Mouse (Mus musculus) natural killer cell, adult 2 months (primary cell): ENCODE results near the gene Setd2.

ENCODE experiments used
- DNase-seq, 2 experiments: peaks; one replicate each; pipeline ENCODE4 v3.0.0; 2022; ENCODE audit warnings: low spot score in 2 of 2

Gene Setd2

GRCm38 (mm10) chr9:110623416-110624195, 91.2 kb downstream of the Setd2 start:
- no peak for DNase-seq

GRCm38 (mm10) chr9:110624361-110625166, 92.2 kb downstream of the Setd2 start, which contains the start of gene Nradd:
Nradd (minus strand) TSS chr9:110624452.
- peak in 1 of 2 experiments; percentile 29 for DNase-seq

- no peak for DNase-seq
Measured at GRCm38 (mm10) chr9:110625350-110625908, 93.0 kb downstream of the Setd2 start.

DNA sequence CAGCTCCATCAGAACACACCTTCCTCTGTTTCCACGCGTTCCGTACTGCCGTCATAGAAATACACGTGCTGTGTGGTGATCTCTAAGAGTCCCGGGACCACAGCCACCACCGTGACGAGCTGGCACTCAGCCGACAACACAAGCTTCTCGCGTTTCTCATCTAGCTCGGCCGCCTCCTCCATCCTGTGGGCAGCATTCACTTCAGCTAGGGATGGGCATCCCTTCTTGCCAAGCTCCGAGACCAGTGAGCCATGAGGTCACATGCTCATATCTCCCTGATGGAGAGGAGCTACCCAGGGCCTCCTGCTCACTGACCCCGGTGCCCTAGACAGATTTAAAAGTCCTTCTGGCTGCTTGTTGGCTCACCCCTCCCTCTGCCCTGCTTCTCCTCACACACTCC, 97.8 kb downstream of the Setd2 start:
- no peak for DNase-seq

DNA sequence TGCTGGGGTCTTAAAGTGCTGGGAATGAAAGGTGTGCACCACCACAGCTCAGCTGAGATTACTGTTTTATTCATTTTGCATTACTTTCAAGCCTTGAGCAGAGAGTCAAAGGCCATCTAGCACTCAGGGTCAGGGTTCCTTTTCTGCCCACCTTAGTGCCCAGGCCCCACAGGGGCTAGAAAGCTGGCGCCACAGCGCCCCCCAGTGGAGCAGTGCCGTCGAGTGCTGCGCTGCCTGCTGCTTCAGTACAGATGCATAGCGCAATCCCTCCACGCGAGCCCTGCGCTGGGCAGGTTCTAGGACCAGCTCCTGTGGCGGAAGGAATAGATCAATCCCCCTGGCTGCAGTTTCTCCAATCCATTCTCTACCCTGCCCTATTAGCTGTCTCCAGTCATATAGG, 98.8 kb downstream of the Setd2 start:
- peak; percentile 27 to 46 for DNase-seq

GRCm38 (mm10) chr9:110631651-110632275, 99.4 kb downstream of the Setd2 start:
- DNase-seq = no peak

DNA sequence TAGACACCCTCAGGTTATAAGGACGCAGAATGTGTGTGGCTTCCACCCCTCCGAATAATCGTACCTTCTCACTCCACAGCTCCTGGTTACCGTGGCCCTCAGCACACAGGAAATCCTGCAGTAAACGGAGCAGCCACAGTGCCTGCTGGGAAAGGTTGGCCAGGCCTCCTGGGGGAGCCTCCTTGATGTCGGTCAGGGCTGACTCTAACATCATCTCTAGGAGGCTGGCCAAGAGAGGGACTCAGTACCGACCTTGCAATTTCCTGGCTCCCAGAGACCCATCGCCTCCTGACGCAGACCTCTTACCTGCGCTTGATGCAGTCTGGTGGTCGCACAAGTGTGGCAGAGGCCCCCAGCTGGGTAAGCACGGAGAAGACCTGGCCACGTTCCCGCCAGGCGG, 100.3 kb downstream of the Setd2 start:
- DNase-seq = no peak

DNA sequence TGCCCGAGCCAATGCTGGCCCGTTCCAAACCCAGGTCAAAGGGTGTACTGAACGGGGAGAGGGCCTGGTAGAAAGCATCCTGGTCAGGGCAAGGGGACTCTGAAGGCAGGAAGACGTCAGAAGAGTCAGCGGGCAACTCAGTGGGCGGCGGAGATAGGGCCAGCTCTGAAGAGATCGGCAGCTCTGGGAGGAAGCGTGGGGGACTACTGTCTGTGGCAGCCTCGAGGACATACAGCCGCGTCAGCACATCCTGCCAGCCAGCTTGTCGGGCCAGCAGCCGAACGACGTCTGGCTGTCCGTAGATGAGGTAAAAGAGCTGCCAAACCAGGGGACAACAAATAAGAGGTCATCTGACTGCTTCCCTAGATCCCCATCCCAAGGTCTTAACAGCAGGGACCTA, 101.5 kb downstream of the Setd2 start:
- no peak for DNase-seq

DNA sequence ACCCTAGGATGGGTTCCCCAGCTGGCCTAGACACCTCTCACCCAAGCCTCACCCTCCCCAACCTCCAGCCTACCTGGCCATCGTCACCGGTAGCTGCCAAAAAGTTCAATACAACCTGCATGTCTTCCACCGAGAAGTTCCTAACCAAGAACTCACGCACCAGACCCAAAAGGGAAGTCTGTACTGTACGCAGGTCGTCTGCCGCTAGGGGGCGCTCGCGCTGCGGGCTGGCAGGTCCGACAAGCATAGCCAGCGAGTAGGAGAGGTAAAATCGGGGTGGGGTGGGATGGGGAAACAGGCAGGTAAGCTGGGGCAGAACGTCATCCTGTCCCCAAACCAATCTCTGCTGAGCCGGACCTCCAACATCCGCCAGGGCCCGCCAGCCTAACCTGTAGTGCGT, 102.8 kb downstream of the Setd2 start:
- peak; percentile 80 to 87 for DNase-seq

DNA sequence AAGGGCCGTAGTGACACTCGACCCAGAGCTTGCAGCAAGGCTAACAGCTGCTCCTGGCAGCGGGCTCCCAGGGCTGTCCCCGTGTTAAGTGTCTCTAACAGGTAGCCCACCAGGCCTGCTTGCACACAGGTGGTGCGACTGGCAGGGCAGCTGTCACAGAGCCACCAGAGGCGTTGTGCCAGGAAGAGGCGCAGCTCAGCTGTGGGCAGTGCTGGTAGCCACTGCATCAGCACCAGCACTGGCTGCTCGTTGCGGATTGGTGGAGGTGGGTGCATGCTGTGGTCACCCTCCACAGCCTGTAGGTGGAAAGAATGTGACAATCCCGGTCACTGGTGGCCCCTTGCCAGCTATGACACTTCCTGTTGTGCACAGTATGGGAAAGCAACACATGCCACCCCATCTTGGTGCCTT, 106.2 kb downstream of the Setd2 start:
- peak; percentile 36 to 59 for DNase-seq

- peak; percentile 32 to 53 for DNase-seq
Measured at GRCm38 (mm10) chr9:110641006-110641405, 108.6 kb downstream of the Setd2 start.

GRCm38 (mm10) chr9:110642812-110643524, 110.6 kb downstream of the Setd2 start:
- DNase-seq = no peak

DNA sequence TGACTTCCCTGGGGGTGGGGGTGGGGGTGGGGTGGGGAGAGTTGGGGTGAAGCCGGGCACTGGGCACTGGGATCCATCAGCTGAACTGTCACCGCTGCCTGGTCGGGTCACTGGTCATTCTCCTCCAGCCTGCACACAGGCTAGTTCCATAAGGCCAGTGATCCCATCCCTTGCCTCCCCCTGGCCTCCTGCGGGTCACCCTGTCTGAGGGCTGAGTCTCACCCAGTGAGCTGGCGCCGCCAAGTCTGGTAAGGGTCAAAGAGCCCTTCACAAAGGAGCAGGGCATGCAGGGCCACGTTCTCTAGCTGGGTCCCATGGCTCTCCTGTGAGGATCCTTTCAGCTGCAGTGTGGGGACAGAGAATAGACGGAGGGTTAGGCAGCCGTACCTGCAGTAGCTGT, 111.4 kb downstream of the Setd2 start:
- no peak for DNase-seq

GRCm38 (mm10) chr9:110644295-110644694, 111.9 kb downstream of the Setd2 start:
- DNase-seq = no peak

DNA sequence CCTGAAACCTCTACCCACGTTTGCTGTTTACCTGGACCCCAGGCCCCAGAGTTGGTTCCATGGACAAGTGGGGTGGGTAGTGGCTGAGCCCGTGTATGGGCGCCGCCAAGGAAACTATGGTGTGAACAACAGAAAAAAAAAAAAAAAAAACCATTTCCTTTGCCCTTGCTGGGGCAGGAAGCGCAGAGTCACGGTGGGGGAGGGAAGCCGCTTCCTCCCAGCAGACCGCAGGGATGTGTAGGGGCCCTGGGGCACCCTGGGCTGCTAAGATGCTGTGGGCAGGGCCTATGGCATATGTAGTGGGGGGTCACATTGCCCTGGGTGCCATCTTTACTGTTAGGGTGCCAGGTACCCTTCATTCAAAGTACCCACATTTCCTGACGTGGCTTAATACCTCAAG, 112.8 kb downstream of the Setd2 start:
- peak; percentile 75 to 80 for DNase-seq

- no peak for DNase-seq
Measured at GRCm38 (mm10) chr9:110649775-110650174, 117.4 kb downstream of the Setd2 start.

DNA sequence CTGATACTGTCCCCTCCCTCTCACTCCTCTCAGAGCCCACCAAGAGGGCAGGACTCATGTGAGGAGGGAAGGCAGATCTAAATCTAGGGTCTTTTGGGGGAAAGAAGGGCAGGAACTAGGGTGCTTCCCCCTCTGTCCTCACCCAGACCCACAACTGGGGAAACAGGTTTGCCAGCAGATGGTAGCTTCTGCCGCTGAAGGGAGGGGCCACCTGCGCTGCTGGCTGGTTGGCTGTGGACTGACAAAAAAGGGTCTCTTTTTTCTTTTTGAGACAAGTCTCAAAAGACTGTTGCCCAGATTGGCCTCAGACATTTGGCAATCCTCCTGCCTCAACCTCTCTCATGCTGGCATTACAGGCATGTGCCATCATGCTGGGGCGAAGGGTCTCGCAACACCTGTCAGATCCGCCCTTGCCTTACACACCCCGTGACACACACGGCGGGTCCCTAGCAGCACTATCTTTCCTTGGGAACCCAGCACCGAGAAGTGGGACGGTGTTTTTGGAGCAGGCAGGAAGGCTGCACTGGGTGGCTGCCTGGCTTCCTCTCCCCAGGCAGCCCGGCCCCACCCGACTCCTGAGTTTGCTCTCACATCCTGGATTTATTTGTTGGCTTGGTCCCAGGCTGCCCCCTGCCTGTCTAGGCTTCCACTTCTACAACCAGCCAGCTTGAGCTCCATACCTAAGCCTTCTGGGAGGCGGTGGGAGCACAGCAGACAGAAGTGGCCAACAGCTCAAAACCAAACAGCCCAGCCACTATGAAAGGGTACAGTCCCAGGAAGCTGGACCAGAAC, 119.7 kb downstream of the Setd2 start:
- peak; percentile 19 to 32 for DNase-seq

DNA sequence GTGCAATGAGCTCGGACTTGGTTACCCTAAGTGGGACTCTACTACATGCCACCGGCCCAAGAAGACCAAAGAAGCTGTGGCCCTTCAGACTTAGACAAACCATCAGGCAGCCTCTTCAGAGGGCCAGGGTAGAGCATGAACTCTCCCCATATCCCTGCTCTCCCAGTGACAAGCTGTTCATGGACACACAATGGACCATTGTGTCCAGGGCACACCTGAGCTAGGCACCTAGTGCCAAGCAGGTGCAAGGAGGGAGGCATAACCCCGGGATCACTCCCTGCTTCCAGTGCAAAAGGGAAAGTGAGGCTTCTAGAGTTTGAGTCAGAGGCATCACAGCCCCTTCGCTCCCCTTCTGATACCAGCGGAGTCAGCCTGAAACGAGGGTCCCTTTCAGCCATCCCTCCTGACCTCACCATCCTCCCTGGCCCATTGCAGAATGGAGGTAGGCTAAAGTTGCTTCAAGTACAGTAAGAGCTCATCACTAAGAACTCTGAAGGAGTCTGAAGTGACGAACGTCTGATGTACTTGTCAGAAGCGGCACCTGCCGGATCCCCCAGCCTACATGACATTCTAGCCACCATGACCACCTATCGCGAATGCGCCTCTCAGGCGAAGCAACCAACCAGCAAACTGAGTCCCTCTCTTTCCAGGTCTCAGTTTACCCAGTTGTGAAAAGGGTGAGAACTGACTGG, 120.7 kb downstream of the Setd2 start:
- DNase-seq = no peak

DNA sequence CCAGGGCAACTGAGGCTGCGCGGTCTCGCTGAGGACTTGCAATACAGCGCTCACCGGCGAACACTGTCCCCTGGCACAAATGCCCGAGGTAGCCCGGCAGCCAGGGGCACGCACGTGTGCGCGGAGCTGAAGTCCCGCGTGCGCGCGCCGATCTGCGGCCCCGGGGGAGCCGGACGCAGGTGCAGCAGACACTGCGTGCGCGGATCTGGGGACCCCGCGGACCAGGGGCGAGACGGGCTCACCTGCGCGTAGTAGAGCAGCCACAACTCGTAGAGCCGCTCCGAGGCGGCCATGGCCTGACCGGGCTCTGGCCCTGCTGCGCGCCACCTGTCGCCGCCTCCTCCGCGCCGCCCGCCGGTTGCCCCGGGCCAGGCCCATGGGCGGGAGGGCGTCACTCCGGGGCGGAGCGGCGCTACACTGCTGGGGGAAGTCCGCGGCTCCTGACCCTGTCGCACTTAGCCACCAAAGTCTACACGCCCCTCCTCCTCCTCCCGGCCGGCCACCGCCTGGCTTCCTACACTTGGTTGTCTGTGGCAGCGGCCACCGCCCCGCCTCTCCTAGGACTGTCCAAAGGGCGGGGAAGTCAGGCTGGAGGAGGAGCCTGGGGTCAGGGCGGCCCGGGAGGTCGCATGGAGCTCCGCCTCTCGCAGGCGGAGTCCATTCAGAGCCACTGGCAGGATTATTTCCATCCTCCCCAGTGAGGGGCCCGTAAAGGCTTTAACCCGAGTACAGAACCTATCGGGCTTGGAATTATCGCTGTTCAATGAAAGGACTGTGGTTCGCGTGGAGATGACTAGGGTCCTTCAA, 121.5 kb downstream of the Setd2 start, which contains the start of gene Nbeal2:
Gene Nbeal2, minus strand, starts transcription at position 507 of the 807 bp plus-strand sequence.
- peak; percentile 93 to 98 for DNase-seq
